Mouse (Mus musculus) midbrain, embryonic 12.5 days (tissue): ENCODE results near the gene Syne1. TPM values are rescaled to one million over a fixed set of nuclear protein-coding genes. Genes with fewer than 3 reads are reported as not detected.

Source experiments
- ATAC-seq: fragments of 200-750 bp; cut with Nextera tagmentation; 2 replicates; pipeline ENCODE4 v1.8.0; 2017; ENCODE audit warnings: low read depth, moderate TSS enrichment, moderate library complexity; ENCODE audit not compliant: low FRiP score
- H3K27ac ChIP-seq: fragments of 300-500 bp; sonication (generic); replicated peaks from 2 replicates; pipeline ENCODE4 v1.5.1; 2016; ENCODE audit warnings: mild to moderate bottlenecking
- H3K27me3 ChIP-seq: fragments of 300-500 bp; sonication (generic); 2 replicates; pipeline ENCODE4 v1.6.1; 2016; ENCODE audit warnings: mild to moderate bottlenecking
- H3K36me3 ChIP-seq: fragments of 300-500 bp; sonication (generic); 2 replicates; pipeline ENCODE4 v1.6.1; 2016
- H3K4me1 ChIP-seq: fragments of 300-500 bp; sonication (generic); 2 replicates; pipeline ENCODE4 v1.6.1; 2016
- H3K4me2 ChIP-seq: fragments of 300-500 bp; sonication (generic); replicated peaks from 2 replicates; pipeline ENCODE4 v1.6.1; 2016; ENCODE audit warnings: mild to moderate bottlenecking, moderate library complexity
- H3K4me3 ChIP-seq: fragments of 300-500 bp; sonication (generic); 2 replicates; pipeline ENCODE4 v1.5.1; 2016; ENCODE audit warnings: mild to moderate bottlenecking
- H3K9ac ChIP-seq: fragments of 300-500 bp; sonication (generic); replicated peaks from 2 replicates; pipeline ENCODE4 v1.6.1; 2016; ENCODE audit warnings: mild to moderate bottlenecking, moderate library complexity
- H3K9me3 ChIP-seq: fragments of 300-500 bp; sonication (generic); 2 replicates; pipeline ENCODE4 v1.6.1; 2016; ENCODE audit warnings: mild to moderate bottlenecking
- WGBS: fragments of 180-500 bp; shearing (Covaris S2); methylation state at CpG from one replicate; pipeline ENCODE4 v1.1.7; 2016; 5-methylcytosine and 5-hydroxymethylcytosine counted together
- polyA plus RNA-seq: library from polyadenylated mRNA; unstranded; fragments of >200 nt; fragmentation: Nextera tagmentation; extraction: Ambion mirVana; gene quantifications from 2 replicates; pipeline ENCODE4 v1.2.1, GENCODE M21; 2016

Syne1 gene
- polyA plus RNA-seq, 1 experiment from 2014 or later, result 6.0 TPM

DNA sequence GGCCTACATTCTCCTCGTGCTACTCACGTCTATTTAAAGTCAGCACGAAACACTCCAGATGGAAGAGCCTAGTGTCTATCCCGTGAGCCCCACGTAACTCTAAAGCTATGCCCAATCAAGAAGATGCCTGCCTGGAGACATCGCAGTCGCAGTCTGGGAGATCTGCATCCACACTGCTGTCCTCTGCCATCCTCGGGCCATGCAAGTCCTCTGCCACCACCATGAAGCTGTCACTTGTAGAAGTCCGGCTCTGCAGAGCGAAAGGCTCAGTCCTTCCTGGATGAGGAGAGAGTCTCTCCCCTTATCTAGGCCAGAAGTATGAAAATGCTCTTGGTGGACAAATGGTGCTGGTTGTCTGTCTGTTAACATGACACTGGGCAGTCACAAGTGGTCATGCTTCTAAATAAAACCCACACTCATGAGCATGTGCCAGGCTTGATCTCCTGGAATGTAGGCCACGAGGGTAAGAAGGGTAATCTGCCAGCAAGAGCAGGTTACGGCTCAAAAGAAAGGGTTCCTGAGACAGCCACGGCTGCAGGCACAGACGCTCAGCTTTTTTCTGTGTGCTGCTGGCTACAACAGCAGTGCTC is 482.5 kb downstream of the Syne1 start, which contains the start of gene Gm10097:
Gene Gm10097, plus strand, starts transcription at position 517 of the 590 bp plus-strand sequence.
- H3K4me3 ChIP-seq, result no peak within 1 kb of the TSS
- H3K4me2 ChIP-seq, result no peak within 1 kb of the TSS
- WGBS, result 86% methylated on average over 14 of the region's 14 CpGs
- H3K9ac ChIP-seq, result no peak within 1 kb of the TSS
- H3K4me1 ChIP-seq, result no peaks in the 10 kb centered on the region
- H3K27ac ChIP-seq, result no peak within 1 kb of the TSS
- H3K36me3 ChIP-seq, result no peaks in the 10 kb centered on the region
- no peak for ATAC-seq
- no peaks in the 10 kb centered on the region for H3K9me3 ChIP-seq
- no peaks in the 10 kb centered on the region for H3K27me3 ChIP-seq

DNA sequence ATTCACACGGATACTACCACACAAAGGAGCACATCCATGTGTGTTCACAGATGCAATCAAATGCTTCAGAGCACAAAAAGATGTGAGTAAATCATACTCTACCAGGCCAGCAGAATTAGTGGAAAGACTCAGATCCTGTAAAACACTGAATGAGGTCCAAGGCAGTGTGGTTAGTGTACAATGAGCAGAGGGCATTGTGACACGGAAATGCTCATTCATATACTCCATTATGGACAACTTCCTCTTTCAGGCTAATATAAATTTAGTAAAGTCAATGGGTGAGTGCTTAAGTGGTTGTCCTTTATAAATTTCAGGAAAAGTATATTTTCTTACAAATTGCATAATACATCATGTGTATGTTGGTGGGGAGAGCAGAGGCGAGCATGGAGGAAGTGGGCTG is 484.2 kb downstream of the Syne1 start:
- Histone ChIP-seq H3K27ac (no peak overlapping the region), H3K4me3 (no peak overlapping the region), H3K27me3 (no peaks in the 10 kb centered on the region), H3K4me1 (no peaks in the 10 kb centered on the region), H3K9me3 (no peaks in the 10 kb centered on the region), H3K4me2 (no peak overlapping the region), H3K36me3 (no peaks in the 10 kb centered on the region), H3K9ac (no peak overlapping the region)
- ATAC-seq, result no peak
- 87% methylated on average over 3 of the region's 3 CpGs for WGBS

DNA sequence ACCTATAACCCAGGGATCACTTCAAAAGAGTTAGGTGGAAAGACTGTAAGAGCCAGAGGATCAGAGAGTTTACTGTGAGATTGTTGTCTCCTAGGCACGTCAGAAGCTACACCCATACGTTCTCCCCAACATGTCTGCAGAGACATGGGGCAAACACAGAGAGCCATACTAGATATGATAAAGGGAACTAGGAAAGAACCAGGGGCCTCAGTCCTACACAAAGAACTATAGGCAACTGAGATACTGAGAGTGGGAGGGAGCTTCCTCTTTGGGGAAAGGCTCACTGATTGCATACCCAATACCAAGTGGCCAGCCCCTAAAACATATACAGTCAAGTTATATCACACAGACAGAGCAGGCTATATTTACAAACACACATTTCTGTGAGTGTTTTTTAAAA is 491.3 kb downstream of the Syne1 start:
- Histone ChIP-seq H3K9me3 (no peaks in the 10 kb centered on the region), H3K4me1 (peaks cover 6% of the 10 kb centered on the region; the same call in 1 of the 2 replicates), H3K36me3 (no peaks in the 10 kb centered on the region), H3K4me2 (no peak overlapping the region), H3K27me3 (peaks cover 15% of the 10 kb centered on the region), H3K4me3 (no peak overlapping the region), H3K9ac (no peak overlapping the region), H3K27ac (no peak overlapping the region)
- ATAC-seq, result no peak
- WGBS, result 92% methylated on average over 2 of the region's 2 CpGs

DNA sequence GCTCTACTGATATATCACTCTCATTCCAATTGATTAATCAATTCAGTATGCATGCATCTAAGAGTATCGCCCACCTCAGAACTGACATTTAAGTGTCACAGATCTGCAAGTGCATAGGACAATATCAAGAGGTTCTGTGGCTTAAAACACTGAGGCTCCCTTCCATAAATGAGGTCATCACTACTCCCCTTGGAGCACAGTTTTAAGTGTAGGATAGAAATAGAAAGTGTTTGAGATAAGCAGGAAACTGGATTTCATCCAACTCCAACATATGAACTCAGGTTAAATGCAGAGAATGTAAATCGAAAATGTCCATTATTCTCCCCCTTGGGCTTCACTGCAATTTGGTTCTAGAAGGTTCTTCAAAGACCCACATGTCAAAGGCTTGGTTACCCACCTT is 492.4 kb downstream of the Syne1 start:
- no peaks in the 10 kb centered on the region for H3K9me3 ChIP-seq
- H3K27ac ChIP-seq, result no peak overlapping the region
- no peak for ATAC-seq
- WGBS, result 83% methylated on average over 2 of the region's 2 CpGs
- no peaks in the 10 kb centered on the region for H3K36me3 ChIP-seq
- no peak overlapping the region for H3K4me2 ChIP-seq
- no peak overlapping the region for H3K4me3 ChIP-seq
- H3K27me3 ChIP-seq, result peaks cover 15% of the 10 kb centered on the region
- peaks cover 6% of the 10 kb centered on the region; the same call in 1 of the 2 replicates for H3K4me1 ChIP-seq
- H3K9ac ChIP-seq, result no peak overlapping the region

DNA sequence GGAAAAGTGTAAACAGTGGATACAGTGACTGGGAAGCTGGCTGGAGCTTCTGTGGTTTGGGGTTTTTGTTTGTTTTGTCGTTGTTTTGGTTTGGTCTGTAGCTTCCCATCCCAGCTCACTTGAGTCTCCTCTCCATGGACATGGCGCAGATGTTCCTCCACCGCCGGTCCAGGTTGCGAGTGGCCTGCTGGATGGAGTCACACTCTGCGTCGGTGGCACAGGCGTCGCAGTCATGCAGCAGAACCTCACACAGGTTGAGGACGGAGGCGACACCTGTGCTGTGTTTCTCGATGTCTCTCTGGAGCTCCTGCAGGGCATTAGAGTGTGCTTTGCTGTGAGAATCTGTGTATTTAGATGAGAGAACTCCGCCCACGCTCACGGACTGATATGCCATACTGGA is 493.6 kb downstream of the Syne1 start:
- Histone ChIP-seq H3K27me3 (peaks cover 15% of the 10 kb centered on the region), H3K4me2 (no peak overlapping the region), H3K4me3 (no peak overlapping the region), H3K9me3 (no peaks in the 10 kb centered on the region), H3K36me3 (no peaks in the 10 kb centered on the region), H3K27ac (no peak overlapping the region), H3K4me1 (peaks cover 6% of the 10 kb centered on the region; the same call in 1 of the 2 replicates), H3K9ac (no peak overlapping the region)
- ATAC-seq, result no peak
- 95% methylated on average over 15 of the region's 15 CpGs for WGBS

DNA sequence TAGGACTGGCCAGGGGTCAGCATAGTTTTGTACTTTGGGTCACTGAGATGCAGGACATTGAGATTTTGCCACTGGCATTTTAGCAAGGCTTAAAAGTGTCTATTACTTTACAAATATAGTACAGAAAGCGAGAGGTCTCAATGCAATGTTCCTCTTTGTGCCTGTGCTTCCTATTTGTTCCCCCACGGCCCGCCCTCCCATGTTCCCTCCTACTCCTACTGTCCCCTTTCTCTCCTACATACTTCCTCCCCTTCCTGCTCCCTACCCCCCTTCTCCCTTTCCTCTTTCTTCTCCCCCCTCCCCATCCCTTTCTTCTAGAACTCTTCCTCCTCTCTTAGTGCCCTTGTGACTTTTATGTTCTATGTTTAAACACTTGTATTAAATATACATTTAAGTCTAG is 494.3 kb downstream of the Syne1 start:
- H3K4me2 ChIP-seq, result no peak overlapping the region
- H3K9me3 ChIP-seq, result no peaks in the 10 kb centered on the region
- ATAC-seq, result no peak
- no peak overlapping the region for H3K4me3 ChIP-seq
- H3K4me1 ChIP-seq, result peaks cover 6% of the 10 kb centered on the region; the same call in 1 of the 2 replicates
- WGBS, result 67% methylated on average over 3 of the region's 3 CpGs
- H3K27ac ChIP-seq, result no peak overlapping the region
- peaks cover 15% of the 10 kb centered on the region for H3K27me3 ChIP-seq
- H3K9ac ChIP-seq, result no peak overlapping the region
- H3K36me3 ChIP-seq, result no peaks in the 10 kb centered on the region

DNA sequence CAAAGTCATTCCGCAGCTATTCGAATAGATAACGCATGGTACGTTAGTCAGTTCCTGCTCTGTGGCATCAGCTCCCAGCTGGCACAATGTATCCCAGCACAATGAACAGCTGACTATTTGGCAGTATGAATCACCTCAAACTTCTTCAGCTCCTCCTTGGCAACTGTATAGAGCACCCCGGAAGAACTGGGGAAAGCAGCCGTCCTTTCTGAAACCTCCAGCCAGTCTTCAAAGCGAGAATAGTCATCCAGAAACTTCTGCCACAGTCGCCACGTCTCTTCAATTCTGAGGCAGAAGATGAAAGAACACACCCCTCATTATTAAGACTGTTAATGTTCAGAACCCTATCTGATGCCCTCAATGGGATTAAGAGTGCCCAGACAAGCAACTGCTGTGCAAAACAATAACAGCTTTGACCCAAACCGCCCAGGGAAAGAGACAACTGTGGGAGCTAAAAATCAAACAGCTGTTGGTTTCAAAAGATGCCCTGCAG is 495.0 kb downstream of the Syne1 start:
- Histone ChIP-seq H3K4me3 (no peak overlapping the region), H3K27ac (no peak overlapping the region), H3K9me3 (no peaks in the 10 kb centered on the region), H3K36me3 (no peaks in the 10 kb centered on the region), H3K27me3 (peaks cover 15% of the 10 kb centered on the region), H3K9ac (no peak overlapping the region), H3K4me1 (peaks cover 6% of the 10 kb centered on the region; the same call in 1 of the 2 replicates), H3K4me2 (no peak overlapping the region)
- peak; percentile 70 for ATAC-seq
- 36% methylated on average over 10 of the region's 10 CpGs for WGBS

DNA sequence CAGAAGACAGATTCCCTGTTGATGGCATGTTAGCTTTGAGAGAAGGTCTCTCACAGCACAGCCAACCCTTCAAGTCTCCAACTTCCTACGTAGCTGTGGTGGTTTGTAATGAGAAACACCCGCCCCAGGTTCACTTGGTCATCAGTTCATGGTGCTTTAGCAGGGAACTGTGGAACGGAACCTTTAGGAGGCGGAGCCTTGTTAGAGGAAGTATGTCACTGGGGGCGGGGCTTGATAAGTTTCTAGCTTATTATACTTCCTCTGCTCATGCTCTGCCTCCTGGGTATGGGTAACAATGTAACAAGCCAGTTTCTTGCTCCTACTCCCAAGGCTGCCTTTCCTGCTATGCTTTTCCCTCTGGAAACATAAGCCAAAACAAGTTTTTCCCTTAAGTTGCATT is 505.6 kb downstream of the Syne1 start:
- H3K4me3 ChIP-seq, result no peak overlapping the region
- no peaks in the 10 kb centered on the region for H3K4me1 ChIP-seq
- no peak overlapping the region for H3K4me2 ChIP-seq
- H3K27ac ChIP-seq, result no peak overlapping the region
- no peaks in the 10 kb centered on the region for H3K27me3 ChIP-seq
- ATAC-seq, result no peak
- peaks cover 3% of the 10 kb centered on the region; the same call in 1 of the 2 replicates for H3K36me3 ChIP-seq
- H3K9me3 ChIP-seq, result no peaks in the 10 kb centered on the region
- WGBS, result 93% methylated on average over 5 of the region's 5 CpGs
- H3K9ac ChIP-seq, result no peak overlapping the region

DNA sequence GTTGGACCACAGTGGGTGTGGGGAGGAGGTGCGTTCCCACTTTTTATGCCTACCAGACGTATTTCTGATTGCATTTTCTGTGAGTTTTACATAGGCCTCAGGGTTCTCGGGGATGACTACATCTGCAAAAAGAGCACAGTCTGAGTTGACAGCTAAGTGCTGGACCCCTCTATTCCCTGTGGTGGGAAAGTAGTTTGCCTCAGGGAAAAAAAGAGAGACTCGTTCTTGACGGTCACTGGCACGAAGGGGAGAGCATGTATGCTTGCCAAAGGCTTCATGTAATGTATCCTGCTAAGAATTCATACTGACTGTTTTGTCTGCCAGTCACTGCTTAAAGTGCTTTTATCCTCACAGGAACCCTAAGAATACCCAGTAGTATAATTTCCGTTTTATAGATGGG is 506.1 kb downstream of the Syne1 start:
- 83% methylated on average over 7 of the region's 7 CpGs for WGBS
- ATAC-seq, result no peak
- H3K9ac ChIP-seq, result no peak overlapping the region

DNA sequence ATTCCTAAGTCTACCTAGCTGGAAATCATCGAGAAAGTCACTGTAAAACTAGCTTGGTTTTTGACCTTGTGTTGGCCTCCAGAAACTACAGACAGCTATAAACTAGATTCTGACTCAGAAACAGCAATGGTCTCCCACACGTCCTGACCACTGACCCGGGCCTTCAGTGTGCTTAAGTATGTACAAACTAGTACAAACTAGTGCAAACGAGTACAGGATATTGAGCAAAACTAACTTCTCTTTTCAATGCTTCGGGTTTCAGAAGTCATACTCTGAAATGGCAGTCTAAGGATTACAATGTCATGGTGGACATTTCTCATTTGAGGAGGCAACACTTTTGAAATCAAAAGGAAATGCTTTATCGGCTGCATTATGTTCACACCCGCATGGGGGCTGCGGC is 506.8 kb downstream of the Syne1 start:
- WGBS, result 91% methylated on average over 8 of the region's 8 CpGs
- H3K27ac ChIP-seq, result no peak overlapping the region

More for the DNA sequence above, 506.1 kb downstream of the Syne1 start:
- peaks cover 7% of the 10 kb centered on the region; the same call in 1 of the 2 replicates for H3K36me3 ChIP-seq
- H3K27me3 ChIP-seq, result no peaks in the 10 kb centered on the region
- no peaks in the 10 kb centered on the region for H3K4me1 ChIP-seq
- H3K27ac ChIP-seq, result no peak overlapping the region
- H3K4me3 ChIP-seq, result no peak overlapping the region
- no peaks in the 10 kb centered on the region for H3K9me3 ChIP-seq
- no peak overlapping the region for H3K4me2 ChIP-seq

DNA sequence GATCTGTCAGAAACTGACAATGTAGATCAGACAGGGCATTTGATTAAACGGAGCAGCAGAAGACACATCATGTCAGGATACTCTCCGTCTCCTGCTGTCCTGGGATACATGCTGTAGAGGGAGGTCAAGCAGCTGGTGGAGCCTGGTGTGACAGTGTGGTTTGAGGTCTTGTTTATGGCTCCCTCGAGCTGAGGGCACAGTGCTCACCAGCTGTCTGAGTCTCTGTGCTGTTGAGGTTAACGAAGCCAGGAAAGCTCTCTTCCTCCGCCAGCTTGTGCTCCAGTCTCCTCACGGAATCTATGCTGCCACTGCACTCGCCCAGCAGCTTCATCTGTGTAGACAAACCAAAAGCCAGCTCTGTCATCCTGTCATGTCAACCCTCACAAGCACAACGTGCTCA is 510.0 kb downstream of the Syne1 start:
- Histone ChIP-seq H3K27ac (no peak overlapping the region), H3K4me3 (no peak overlapping the region), H3K4me1 (no peaks in the 10 kb centered on the region), H3K9me3 (no peaks in the 10 kb centered on the region), H3K9ac (no peak overlapping the region), H3K4me2 (no peak overlapping the region), H3K27me3 (no peaks in the 10 kb centered on the region), H3K36me3 (peaks cover 7% of the 10 kb centered on the region; the same call in 1 of the 2 replicates)
- 78% methylated on average over 8 of the region's 8 CpGs for WGBS
- ATAC-seq, result no peak

More for the DNA sequence above, 506.8 kb downstream of the Syne1 start:
- H3K4me1 ChIP-seq, result no peaks in the 10 kb centered on the region
- ATAC-seq, result no peak
- H3K27me3 ChIP-seq, result no peaks in the 10 kb centered on the region
- peaks cover 7% of the 10 kb centered on the region; the same call in 1 of the 2 replicates for H3K36me3 ChIP-seq
- H3K9me3 ChIP-seq, result no peaks in the 10 kb centered on the region
- H3K9ac ChIP-seq, result no peak overlapping the region
- no peak overlapping the region for H3K4me3 ChIP-seq
- no peak overlapping the region for H3K4me2 ChIP-seq

DNA sequence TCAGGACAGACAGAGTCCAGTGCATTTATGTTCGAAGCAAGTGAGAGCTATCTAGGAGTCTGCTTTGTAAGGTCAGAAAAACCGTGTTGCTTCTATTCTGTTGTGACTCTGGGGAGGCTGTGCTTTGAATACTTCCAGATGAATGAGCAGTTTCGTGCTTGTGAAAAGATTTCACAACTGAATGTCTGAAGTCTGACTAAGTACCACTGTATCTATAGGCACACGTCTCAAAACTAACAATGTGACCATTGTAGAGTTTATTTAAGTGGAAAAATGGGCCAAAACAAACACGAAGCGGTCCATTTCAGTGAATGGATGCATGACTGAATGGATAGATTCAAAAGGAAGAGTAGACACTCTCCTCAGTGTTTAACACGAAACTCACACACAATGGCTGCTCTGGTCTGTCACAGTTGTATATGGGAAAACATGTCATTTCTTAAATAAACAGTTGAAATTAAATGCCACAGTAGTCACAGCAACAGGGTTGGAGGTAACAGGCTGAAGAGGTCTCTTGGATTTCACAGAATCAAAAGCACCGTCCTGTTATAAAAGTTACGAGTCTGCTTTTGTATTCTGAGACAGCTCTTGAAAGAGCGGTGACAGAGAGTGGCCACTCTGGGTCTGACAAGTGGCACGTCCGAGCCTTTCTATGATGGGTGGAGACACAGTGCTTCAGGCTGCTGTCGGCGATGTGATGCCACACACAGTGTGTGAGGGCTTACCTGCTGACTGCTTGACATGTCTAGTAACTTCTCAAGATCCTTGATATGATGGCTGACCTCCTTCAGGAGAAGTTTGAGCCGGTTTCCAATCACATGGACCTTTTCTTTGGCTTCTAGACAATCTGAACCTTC is 518.9 kb downstream of the Syne1 start:
- 56% methylated on average over 15 of the region's 15 CpGs for WGBS
- Histone ChIP-seq H3K36me3 (no peaks in the 10 kb centered on the region), H3K27ac (no peak overlapping the region), H3K27me3 (no peaks in the 10 kb centered on the region), H3K4me2 (no peak overlapping the region), H3K4me1 (0 out of 2 replicates have a peak, but pooled peaks cover 2% of the 10 kb centered on the region), H3K4me3 (no peak overlapping the region), H3K9ac (no peak overlapping the region), H3K9me3 (no peaks in the 10 kb centered on the region)
- ATAC-seq, result peak; percentile 27; the same call in 1 of the 2 replicates
